Mouse (Mus musculus) lung, postnatal 0 days (tissue): ENCODE results near the gene Cntn5.

Source experiments
- CTCF ChIP-seq: IDR thresholded peaks from 2 replicates; pipeline ENCODE4 v1.5.1; 2016; ENCODE audit warnings: antibody characterized with exemption, mild to moderate bottlenecking
- EP300 ChIP-seq: IDR thresholded peaks from 2 replicates; pipeline ENCODE4 v1.6.1; 2016; ENCODE audit warnings: antibody characterized with exemption, mild to moderate bottlenecking, control low read depth

- TF ChIP-seq CTCF (no peak), EP300 (no peak)
These were observed 920.5 kb downstream of the Cntn5 start for GRCm38 (mm10) chr9:9984028-9984427.
